Mouse (Mus musculus) retina, postnatal 1 day (tissue): ENCODE data around the gene Ercc4.

Experiments
- DNase-seq: peaks from one replicate; pipeline ENCODE4 v3.0.0-alpha.2; 2012

The Ercc4 gene

GRCm38 (mm10) chr16:13199204-13199603 is 89.7 kb downstream of the Ercc4 start:
- DNase-seq, result no peak
